ENCODE assay signal across 1 mouse cellular context in genomic region chr15:61441734-61442398, GRCm38 (mm10).
TF ChIP-seq lines count a peak whose summit lies in the region.

No protein-coding gene starts in this region.

TF ChIP-seq in CH12.LX, 34 proteins besides CTCF, POLR2A, EP300 and RAD21 (continued from another document):
- TF ChIP-seq ZMIZ1 (IDR thresholded peaks at IDR 0.05; ENCODE audit: low read depth, low read length) (peak; percentile 65; the same call in 1 of the 2 replicates), UBTF (IDR thresholded peaks at IDR 0.05; ENCODE audit: low read depth, low read length) (no peak), GABPA (IDR thresholded peaks at IDR 0.05; ENCODE audit: insufficient replicate concordance, low read depth, low read length) (no peak)
